Mouse (Mus musculus) liver, adult 2 months (tissue): ENCODE data around the gene Rtf1.

Experiments used
- CTCF ChIP-seq: fragments of 200-500 bp; IDR thresholded peaks from 2 replicates; pipeline ENCODE4 v1.5.1; 2011; ENCODE audit warnings: low read depth, low read length, control low read depth
- POLR2A ChIP-seq: fragments of 200-500 bp; IDR thresholded peaks from 2 replicates; pipeline ENCODE4 v1.6.1; 2011; ENCODE audit warnings: low read length, control low read depth; ENCODE audit not compliant: insufficient read depth; ENCODE audit errors: extremely low read depth

DNA sequence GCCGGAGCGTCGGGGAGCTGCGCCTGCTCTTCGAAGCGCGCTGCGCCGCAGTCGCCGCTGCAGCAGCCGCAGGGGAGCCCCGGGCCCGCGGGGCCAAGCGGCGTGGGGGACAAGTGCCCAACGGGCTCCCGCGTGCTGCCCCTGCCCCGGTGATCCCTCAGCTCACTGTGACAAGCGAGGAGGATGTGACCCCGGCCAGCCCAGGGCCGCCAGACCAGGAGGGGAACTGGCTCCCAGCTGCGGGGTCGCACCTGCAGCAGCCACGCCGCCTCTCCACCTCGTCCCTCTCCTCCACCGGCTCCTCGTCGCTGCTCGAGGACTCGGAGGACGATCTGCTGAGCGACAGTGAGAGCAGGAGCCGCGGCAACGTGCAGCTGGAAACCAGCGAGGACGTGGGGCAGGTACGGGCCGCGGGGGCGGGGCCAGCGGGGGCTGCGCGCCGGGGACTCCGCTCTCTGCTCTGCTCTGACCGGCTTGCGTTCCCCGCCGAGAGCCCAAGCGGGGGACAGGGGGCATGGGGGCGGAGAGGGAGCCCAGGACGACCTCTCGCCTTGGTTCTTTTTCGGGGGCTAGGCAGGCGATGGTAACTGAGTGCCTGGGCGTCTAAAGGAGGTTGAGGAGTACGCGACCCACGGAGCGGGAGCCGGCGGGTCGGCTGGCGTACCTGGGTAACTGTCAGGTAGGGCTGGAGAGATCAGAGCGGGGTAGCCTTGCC, 67.8 kb downstream of the Rtf1 start:
- TF ChIP-seq POLR2A, result no peak
- no peak for TF ChIP-seq CTCF
